Mouse (Mus musculus) heart, adult 10 weeks (tissue): ENCODE data around the gene Mark4. TPM values are rescaled to one million over a fixed set of nuclear protein-coding genes. Genes with fewer than 3 reads are reported as not detected.

Source experiments
- polyA plus RNA-seq: library from polyadenylated mRNA; stranded (reverse); fragments of 350-450 nt; fragmentation: Illumina TruSeq; extraction: RNeasy Lipid Tissue Mini Kit (QIAGEN cat#74804); gene quantifications from one replicate; pipeline ENCODE4 v1.2.3, GENCODE M21; 2014; ENCODE audit warnings: low read depth, low replicate concordance

The Mark4 gene
- polyA plus RNA-seq = 16.4 TPM

DNA sequence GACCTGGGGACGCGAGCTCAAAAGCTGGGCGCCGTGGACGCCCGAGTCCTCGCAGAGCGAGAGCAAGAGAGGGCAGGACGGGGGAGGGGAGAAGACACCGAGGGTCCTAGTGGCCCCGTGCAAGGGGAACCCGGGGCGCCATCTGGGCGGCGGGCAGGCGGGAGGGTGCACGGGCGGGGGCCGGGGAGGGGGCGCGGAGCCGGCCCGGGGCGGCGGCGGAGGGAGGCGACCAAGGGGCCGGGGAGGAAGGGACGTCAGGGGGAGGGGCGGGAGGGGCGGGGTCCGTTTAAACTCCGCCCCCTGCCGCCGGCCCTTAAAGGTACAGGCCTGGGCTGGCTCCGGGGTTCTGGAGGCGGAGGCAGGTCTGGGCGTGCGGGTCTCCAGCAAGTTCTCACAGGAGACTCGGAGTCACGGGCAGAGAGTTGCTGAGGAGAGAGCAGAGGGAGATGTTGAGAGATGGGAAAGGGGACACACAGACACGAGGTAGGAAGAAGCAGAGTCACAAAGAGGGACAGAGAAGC lies at the start of gene Mark4:
TSS of gene Mark4 (minus strand) at position 231 of the 521 bp plus-strand sequence.

DNA sequence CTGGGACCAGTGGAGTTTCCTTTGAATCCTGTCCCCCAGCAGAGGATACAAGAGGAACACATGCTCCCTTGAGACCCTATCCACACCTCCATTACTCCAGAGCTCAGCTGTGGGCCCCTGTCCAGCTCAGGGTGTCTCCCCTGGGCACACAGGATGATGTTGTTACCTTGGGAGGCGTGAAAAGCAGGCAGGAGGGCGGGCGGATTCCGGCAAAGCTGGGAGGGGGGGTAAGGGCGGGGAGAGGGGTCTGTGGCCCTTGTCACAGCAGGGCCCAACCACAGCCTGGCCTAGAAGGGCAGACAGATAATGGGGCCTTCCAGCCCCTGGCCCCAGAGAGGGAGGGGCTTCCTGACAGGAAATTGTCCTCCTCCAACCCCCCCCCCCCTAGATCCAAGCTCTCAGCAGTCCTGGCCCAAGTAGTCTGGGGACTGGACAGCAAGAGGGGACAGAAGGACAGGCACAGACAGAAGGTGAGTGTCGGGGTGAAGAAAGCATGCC lies 4.3 kb upstream of the Mark4 start, which contains the start of gene Exoc3l2:
TSS of gene Exoc3l2 (plus strand) at position 448 of the 498 bp plus-strand sequence.

DNA sequence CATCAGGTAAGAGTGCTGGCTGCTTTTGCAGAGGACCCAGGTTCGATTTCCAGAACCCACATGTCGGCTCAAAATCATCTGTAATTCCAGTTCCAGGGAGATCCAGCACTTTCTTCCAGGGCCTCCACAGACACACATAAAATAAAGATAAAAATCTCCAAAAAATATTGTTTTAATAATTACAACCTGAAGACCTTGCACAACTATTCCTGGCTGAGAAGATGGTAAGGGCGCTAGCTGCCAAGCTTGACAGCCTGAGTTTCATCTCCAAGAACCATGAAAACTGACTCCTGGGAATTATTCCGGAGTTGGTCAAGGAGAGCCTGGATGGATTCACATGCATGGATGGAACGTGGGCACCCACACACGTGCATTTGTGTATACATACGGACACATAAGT lies 54.1 kb downstream of the Mark4 start, which contains the start of gene Ckm:
TSS of gene Ckm (plus strand) at position 301 of the 400 bp plus-strand sequence.

DNA sequence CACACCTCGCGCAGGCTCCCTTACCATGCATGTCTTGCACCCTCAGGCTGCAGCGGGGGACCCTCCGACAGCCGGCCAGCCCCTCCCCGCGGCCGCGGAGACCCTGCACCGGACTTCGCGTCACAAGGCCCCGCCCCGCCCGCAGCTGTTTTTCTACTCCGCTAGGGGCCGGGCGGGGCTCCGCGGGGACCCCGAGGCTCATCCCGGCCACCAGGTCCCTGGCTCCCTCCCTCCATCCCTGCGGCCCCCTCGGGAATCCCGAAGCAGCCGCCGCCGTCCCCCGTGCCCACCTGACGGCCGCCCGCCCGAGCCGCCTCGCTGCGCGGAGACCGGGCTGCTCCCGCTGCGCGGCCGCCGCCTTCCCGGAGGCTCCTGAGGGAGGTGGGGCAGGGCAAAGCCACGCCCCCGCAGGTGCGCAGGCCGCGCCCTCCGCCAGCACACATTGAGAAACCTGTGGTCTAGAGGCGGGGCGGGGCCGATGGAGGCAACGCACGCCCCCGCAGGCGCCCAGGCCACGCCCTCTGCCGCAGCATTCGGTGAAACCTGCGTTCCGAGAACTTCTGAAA lies 54.8 kb downstream of the Mark4 start, which contains the start of gene Klc3:
TSS of gene Klc3 (minus strand) at position 374 of the 566 bp plus-strand sequence.

DNA sequence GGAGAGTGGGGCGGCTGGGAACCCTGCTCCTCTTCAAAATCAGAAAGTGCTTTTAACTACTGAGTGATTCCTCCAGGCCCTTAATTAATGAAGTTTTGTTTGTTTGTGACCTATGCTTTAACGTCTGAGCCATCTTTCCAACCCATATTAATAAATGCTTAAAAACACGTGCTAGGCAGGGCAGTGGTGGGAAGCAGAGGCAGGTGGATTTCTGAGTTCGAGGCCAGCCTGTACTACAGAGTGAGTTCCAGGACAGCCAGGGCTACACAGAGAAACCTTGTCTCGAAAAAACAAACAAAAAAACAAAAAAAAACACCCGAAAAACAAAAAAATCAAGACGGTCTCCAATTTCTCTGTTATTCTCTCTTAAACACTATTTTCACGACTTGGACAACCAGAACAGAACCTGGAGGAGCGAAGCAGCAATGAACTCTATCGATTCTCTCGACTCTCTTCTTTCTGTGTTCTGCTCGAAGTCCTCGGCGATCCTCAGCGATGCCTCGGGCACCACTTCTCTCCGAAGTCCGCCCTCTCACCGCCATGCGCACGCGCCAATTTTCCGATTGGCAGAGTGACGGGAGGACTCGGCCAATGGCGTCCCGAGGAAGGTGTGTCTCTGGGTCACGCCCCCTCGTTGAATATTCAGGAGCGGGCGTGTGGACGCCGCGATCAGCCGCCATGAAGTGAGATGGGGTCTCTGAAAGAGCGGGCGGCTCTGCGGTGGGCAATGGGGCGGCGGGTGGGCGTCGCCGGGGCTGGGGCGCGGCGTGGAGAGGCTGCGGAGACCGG lies 77.0 kb downstream of the Mark4 start, which contains the start of gene Ercc2:
TSS of gene Ercc2 (plus strand) at position 634 of the 789 bp plus-strand sequence.

Other genes starting within 250 kb of the Mark4 start
- gene Gpr4, start 246.3 kb downstream of the Mark4 start, polyA plus RNA-seq = 8.0 TPM
- 69.0 TPM for gene Opa3, start 230.5 kb downstream of the Mark4 start, polyA plus RNA-seq
- 36.4 TPM for gene Vasp, start 187.0 kb downstream of the Mark4 start, polyA plus RNA-seq
- gene Ppm1n, start 178.8 kb downstream of the Mark4 start, polyA plus RNA-seq = not detected
- 176 TPM for gene Rtn2, start 176.2 kb downstream of the Mark4 start, polyA plus RNA-seq
- 3.6 TPM for gene Fosb, start 148.8 kb downstream of the Mark4 start, polyA plus RNA-seq
- 48.8 TPM for gene Ercc1, start 114.0 kb downstream of the Mark4 start, polyA plus RNA-seq
- gene Cd3eap, start 99.3 kb downstream of the Mark4 start, polyA plus RNA-seq = 13.4 TPM
- gene Ppp1r13l, start 99.1 kb downstream of the Mark4 start, polyA plus RNA-seq = 26.1 TPM
- 16.8 TPM for gene Ercc2, start 76.8 kb downstream of the Mark4 start, polyA plus RNA-seq
- 0.55 TPM for gene Klc3, start 54.7 kb downstream of the Mark4 start, polyA plus RNA-seq
- gene Ckm, start 54.0 kb downstream of the Mark4 start, polyA plus RNA-seq = 2,990 TPM
- 1.4 TPM for gene Exoc3l2, start 4.5 kb upstream of the Mark4 start, polyA plus RNA-seq
- gene Bloc1s3, start 49.5 kb upstream of the Mark4 start, polyA plus RNA-seq = 2.7 TPM
- gene Trappc6a, start 49.6 kb upstream of the Mark4 start, polyA plus RNA-seq = 23.6 TPM
- not detected for gene Nkpd1, start 59.0 kb upstream of the Mark4 start, polyA plus RNA-seq
- gene Ppp1r37, start 104.3 kb upstream of the Mark4 start, polyA plus RNA-seq = 69.0 TPM
- gene Zfp296, start 118.5 kb upstream of the Mark4 start, polyA plus RNA-seq = 1.1 TPM
- gene Gemin7, start 118.8 kb upstream of the Mark4 start, polyA plus RNA-seq = 53.3 TPM
- 35.4 TPM for gene Clasrp, start 145.7 kb upstream of the Mark4 start, polyA plus RNA-seq
- gene Relb, start 170.6 kb upstream of the Mark4 start, polyA plus RNA-seq = 8.3 TPM
- 73.7 TPM for gene Clptm1, start 206.2 kb upstream of the Mark4 start, polyA plus RNA-seq
- 1.0 TPM for gene Apoc2, start 219.1 kb upstream of the Mark4 start, polyA plus RNA-seq
- gene Gm44805, start 222.6 kb upstream of the Mark4 start, polyA plus RNA-seq = not detected
- gene Apoc4, start 222.7 kb upstream of the Mark4 start, polyA plus RNA-seq = 3.5 TPM
- 21.5 TPM for gene Apoc1, start 233.8 kb upstream of the Mark4 start, polyA plus RNA-seq
- gene Apoe, start 240.4 kb upstream of the Mark4 start, polyA plus RNA-seq = 747 TPM